Mouse (Mus musculus) left cerebral cortex, adult 11 months (tissue): ENCODE measurements around the gene Olfr1447.

ENCODE experiments used
- DNase-seq: peaks from one replicate; pipeline ENCODE4 v3.0.0; 2022; ENCODE audit warnings: low spot score

Olfr1447 gene

GRCm38 (mm10) chr19:12903643-12904042 lies at the start of gene Olfr1447:
Gene Olfr1447 (minus strand): TSS chr19:12903743.
- DNase-seq: no peak

GRCm38 (mm10) chr19:12949958-12950357 lies 46.4 kb upstream of the Olfr1447 start, which contains the start of gene Olfr1450:
Gene Olfr1450 (plus strand): TSS chr19:12950258.
- DNase-seq: no peak

- no peak for DNase-seq
Observed at GRCm38 (mm10) chr19:12930540-12930939, 27.0 kb upstream of the Olfr1447 start, which contains the start of gene Olfr1449. Gene Olfr1449 (plus strand): TSS chr19:12930840.

GRCm38 (mm10) chr19:12924319-12924718 lies 20.8 kb upstream of the Olfr1447 start, which contains the start of gene Olfr1448:
Gene Olfr1448 (minus strand): TSS chr19:12924419.
- no peak for DNase-seq

GRCm38 (mm10) chr19:12893424-12893823 lies 10.1 kb downstream of the Olfr1447 start, which contains the start of gene Olfr1446:
Gene Olfr1446 (minus strand): TSS chr19:12893524.
- no peak for DNase-seq

GRCm38 (mm10) chr19:12883555-12883954 lies 20.0 kb downstream of the Olfr1447 start, which contains the start of gene Olfr1445:
Gene Olfr1445 (plus strand): TSS chr19:12883855.
- no peak for DNase-seq

- no peak for DNase-seq
Observed at GRCm38 (mm10) chr19:12856983-12857382, 46.6 kb downstream of the Olfr1447 start, which contains the start of gene Olfr1444. Gene Olfr1444 (plus strand): TSS chr19:12857283.
